Mouse (Mus musculus): ENCODE results near the gene Gm4707. TPM values are rescaled to one million over a fixed set of nuclear protein-coding genes. Genes with fewer than 3 reads are reported as not detected.

The Gm4707 gene
- polyA plus RNA-seq, 1 experiment from 2014 or later = 5.2 TPM

DNA sequence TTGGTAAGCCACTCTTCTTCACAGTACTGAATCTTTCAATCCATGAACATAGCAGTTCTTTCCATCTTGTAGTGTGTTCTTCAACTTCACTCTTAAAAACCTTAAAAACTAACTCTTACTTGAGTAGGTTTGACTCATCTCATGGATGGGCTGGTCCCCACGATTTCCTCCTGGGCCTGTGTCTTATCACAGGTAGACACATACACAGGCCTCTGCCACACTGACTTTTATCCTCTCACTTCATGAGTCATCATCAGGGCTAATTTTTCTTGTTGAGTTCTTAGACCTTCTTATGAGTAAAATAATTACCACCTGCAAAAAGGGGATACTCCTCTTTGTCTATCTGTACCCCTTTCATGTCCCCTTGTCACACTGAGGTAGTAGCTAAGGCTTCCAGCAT lies 42.7 kb downstream of the Gm4707 start:
- H3K27ac ChIP-seq (ENCODE audit: low read length) = no peak overlapping the region
- H3K4me3 ChIP-seq (ENCODE audit: low read depth, low read length) = no peak overlapping the region
- H3K9me3 ChIP-seq (ENCODE audit: control insufficient read depth, low read depth, low read length) = peaks cover 5% of the 10 kb centered on the region
- H3K27me3 ChIP-seq (ENCODE audit: control insufficient read depth, insufficient read depth, low read length) = no peaks in the 10 kb centered on the region
- 94% methylated on average over 1 of the region's 1 CpGs for WGBS
- H3K4me2 ChIP-seq (replicated peaks; ENCODE audit: low read depth, low read length) = no peak overlapping the region
- no peak for ATAC-seq (ENCODE audit: insufficient number of reproducible peaks, insufficient read depth, low FRiP score, low read depth)
- H3K9ac ChIP-seq (replicated peaks; ENCODE audit: low read depth, low read length) = no peak overlapping the region
- peaks cover 31% of the 10 kb centered on the region for H3K36me3 ChIP-seq (ENCODE audit: control insufficient read depth, insufficient read depth, low read length)
- no peaks in the 10 kb centered on the region for H3K4me1 ChIP-seq (ENCODE audit: control insufficient read depth, insufficient read depth, low read length)

Other genes with a start within 250 kb of the Gm4707 start
- 1.5 and 3.0 TPM in 2 replicates for gene Emilin2, start 147.9 kb downstream of the Gm4707 start, polyA plus RNA-seq (2014; fragmentation: Nextera tagmentation; extraction: Ambion mirVana)
- gene Smchd1, start 15.4 kb upstream of the Gm4707 start, polyA plus RNA-seq (2014; fragmentation: Nextera tagmentation; extraction: Ambion mirVana) = 107 and 112 TPM in 2 replicates
- 42.9 and 44.4 TPM in 2 replicates for gene Ndc80, start 66.9 kb upstream of the Gm4707 start, polyA plus RNA-seq (2014; fragmentation: Nextera tagmentation; extraction: Ambion mirVana)
- 1.3 and 1.5 TPM in 2 replicates for gene Spdya, start 92.1 kb upstream of the Gm4707 start, polyA plus RNA-seq (2014; fragmentation: Nextera tagmentation; extraction: Ambion mirVana)
- 89.6 and 90.1 TPM in 2 replicates for gene Wdr43, start 156.0 kb upstream of the Gm4707 start, polyA plus RNA-seq (2014; fragmentation: Nextera tagmentation; extraction: Ambion mirVana)
- 0.17 and 0.36 TPM in 2 replicates for gene Togaram2, start 213.3 kb upstream of the Gm4707 start, polyA plus RNA-seq (2014; fragmentation: Nextera tagmentation; extraction: Ambion mirVana)

Data from stomach, embryonic 14.5 days (tissue).